11 mouse cellular contexts compared by ENCODE assay signal in genomic region chr1:178449933-178450332, GRCm38 (mm10). TPM values are rescaled to one million over a fixed set of nuclear protein-coding genes. Genes with fewer than 3 reads are reported as not detected.
A peak's percentile ranks its signal among the peaks of the same experiment; 100 is the strongest.
DNase-seq lines count a peak whose midpoint lies in the region; ATAC-seq and TF ChIP-seq lines count a peak whose summit lies in the region.
"Had no signal": no experiment of that assay in that cellular context is flagged by ENCODE, and none has a peak within 500 bp of the region (broad histone marks: within the 10 kb centered on the region; RNA-seq: fewer than 3 reads in every experiment).

No protein-coding gene starts in this region.

- H3K27me3 ChIP-seq in heart, adult 2 months (ENCODE audit: control insufficient read depth, insufficient read depth, low read length) = no peaks in the 10 kb centered on the region
- H3K27me3 ChIP-seq in heart, embryonic 12.5 days (replicated peaks) = no peaks in the 10 kb centered on the region
- H3K27me3 ChIP-seq in megakaryocyte, embryonic 14.5 days (replicated peaks) = no peaks in the 10 kb centered on the region
- no peaks in the 10 kb centered on the region for H3K27me3 ChIP-seq in midbrain, embryonic 16.5 days (ENCODE audit: control insufficient read depth, insufficient read depth, low read depth, low read length)
- H3K27me3 ChIP-seq in midbrain, embryonic 10.5 days (ENCODE audit: low read depth, poor library complexity, severe bottlenecking) = no peaks in the 10 kb centered on the region
- H3K27me3 ChIP-seq: embryonic facial prominence, embryonic 13.5 days; embryonic facial prominence, embryonic 15.5 days; forebrain, embryonic 12.5 days had no signal

- no peak for DNase-seq in heart, adult 2 months
- no peak for DNase-seq in midbrain, embryonic 10.5 days (ENCODE audit: low spot score)

- no peak for TF ChIP-seq EP300 in heart, adult 2 months (IDR thresholded peaks at IDR 0.05; ENCODE audit: insufficient read depth, low read depth, low read length)

- no peak overlapping the region for H3K9ac ChIP-seq in heart, adult 2 months (ENCODE audit: low read depth, low read length)
- no peak overlapping the region for H3K9ac ChIP-seq in heart, embryonic 12.5 days
- no peak overlapping the region for H3K9ac ChIP-seq in midbrain, embryonic 16.5 days (ENCODE audit: low read depth, low read length)
- H3K9ac ChIP-seq: embryonic facial prominence, embryonic 13.5 days; embryonic facial prominence, embryonic 15.5 days; forebrain, embryonic 12.5 days had no signal

- H3K4me3 ChIP-seq in heart, adult 2 months = peak overlapping the region; percentile 1; the same call in 1 of the 2 replicates
- no peak overlapping the region for H3K4me3 ChIP-seq in heart, embryonic 12.5 days
- H3K4me3 ChIP-seq in megakaryocyte, embryonic 14.5 days (replicated peaks) = peak overlapping the region; percentile 33
- H3K4me3 ChIP-seq in midbrain, embryonic 16.5 days (ENCODE audit: low read depth, low read length) = no peak overlapping the region
- H3K4me3 ChIP-seq in midbrain, embryonic 10.5 days = no peak overlapping the region
- H3K4me3 ChIP-seq: embryonic facial prominence, embryonic 13.5 days; embryonic facial prominence, embryonic 15.5 days; erythroblast, embryonic 14.5 days; forebrain, embryonic 10.5 days; forebrain, embryonic 12.5 days had no signal

- WGBS in heart, adult 2 months = 61% methylated on average over 2 of the region's 2 CpGs
- WGBS in heart, embryonic 12.5 days = 75% methylated on average over 2 of the region's 2 CpGs
- WGBS in midbrain, embryonic 16.5 days = 90% methylated on average over 2 of the region's 2 CpGs
- WGBS in midbrain, embryonic 10.5 days = 81% methylated on average over 2 of the region's 2 CpGs

- no peak for TF ChIP-seq CTCF in heart, adult 2 months (IDR thresholded peaks at IDR 0.05)

- peaks cover 1% of the 10 kb centered on the region for H3K4me1 ChIP-seq in heart, adult 2 months (ENCODE audit: control insufficient read depth, insufficient read depth, low read length)
- H3K4me1 ChIP-seq in heart, embryonic 12.5 days (replicated peaks) = peaks cover 9% of the 10 kb centered on the region
- peaks cover 70% of the 10 kb centered on the region for H3K4me1 ChIP-seq in megakaryocyte, embryonic 14.5 days
- no peaks in the 10 kb centered on the region for H3K4me1 ChIP-seq in midbrain, embryonic 16.5 days (ENCODE audit: control insufficient read depth, insufficient read depth, low read length)
- H3K4me1 ChIP-seq in midbrain, embryonic 10.5 days = peaks cover 5% of the 10 kb centered on the region; the same call in 1 of the 2 replicates
- H3K4me1 ChIP-seq: embryonic facial prominence, embryonic 13.5 days; embryonic facial prominence, embryonic 15.5 days; forebrain, embryonic 10.5 days; forebrain, embryonic 12.5 days had no signal

- H3K27ac ChIP-seq in heart, adult 2 months = peak overlapping the region; percentile 56; the same call in 1 of the 2 replicates
- no peak overlapping the region for H3K27ac ChIP-seq in heart, embryonic 12.5 days (ENCODE audit: poor library complexity, severe bottlenecking)
- no peak overlapping the region for H3K27ac ChIP-seq in midbrain, embryonic 16.5 days (ENCODE audit: low read length)
- no peak overlapping the region for H3K27ac ChIP-seq in midbrain, embryonic 10.5 days (replicated peaks)
- H3K27ac ChIP-seq: embryonic facial prominence, embryonic 13.5 days; embryonic facial prominence, embryonic 15.5 days; forebrain, embryonic 10.5 days; forebrain, embryonic 12.5 days had no signal

- H3K4me2 ChIP-seq in heart, embryonic 12.5 days = no peak overlapping the region
- no peak overlapping the region for H3K4me2 ChIP-seq in midbrain, embryonic 16.5 days (ENCODE audit: low read length)
- H3K4me2 ChIP-seq: embryonic facial prominence, embryonic 13.5 days; embryonic facial prominence, embryonic 15.5 days; forebrain, embryonic 12.5 days had no signal

- no peak for TF ChIP-seq POLR2A in heart, adult 2 months (IDR thresholded peaks at IDR 0.05; ENCODE audit: insufficient read depth, low read depth, low read length)

- intact Hi-C loops in heart, adult 2 months (cut with DNase I) = loop anchor here (1.0 to 5.0 kb wide), 4 partner anchors 44 to 303 kb away; partner anchors contain the start of gene Efcab2

- no peaks in the 10 kb centered on the region for H3K9me3 ChIP-seq in heart, embryonic 12.5 days (replicated peaks)
- H3K9me3 ChIP-seq in megakaryocyte, embryonic 14.5 days = no peaks in the 10 kb centered on the region
- no peaks in the 10 kb centered on the region for H3K9me3 ChIP-seq in midbrain, embryonic 16.5 days (replicated peaks; ENCODE audit: control insufficient read depth, low read length, poor library complexity, severe bottlenecking)
- no peaks in the 10 kb centered on the region for H3K9me3 ChIP-seq in midbrain, embryonic 10.5 days (replicated peaks)
- H3K9me3 ChIP-seq: embryonic facial prominence, embryonic 13.5 days; embryonic facial prominence, embryonic 15.5 days; forebrain, embryonic 10.5 days; forebrain, embryonic 12.5 days had no signal

- H3K79me2 ChIP-seq in heart, adult 2 months (replicated peaks; ENCODE audit: control insufficient read depth, insufficient read depth, low read length) = 0 out of 2 replicates have a peak, but pooled peaks cover 1% of the 10 kb centered on the region

- no peaks in the 10 kb centered on the region for H3K36me3 ChIP-seq in heart, adult 2 months (ENCODE audit: control insufficient read depth, insufficient read depth, low read length)
- H3K36me3 ChIP-seq in heart, embryonic 12.5 days = no peaks in the 10 kb centered on the region
- H3K36me3 ChIP-seq in megakaryocyte, embryonic 14.5 days (replicated peaks; ENCODE audit: low read length) = peaks cover 3% of the 10 kb centered on the region
- no peaks in the 10 kb centered on the region for H3K36me3 ChIP-seq in midbrain, embryonic 16.5 days (ENCODE audit: control insufficient read depth, insufficient read depth, low read length)
- H3K36me3 ChIP-seq in midbrain, embryonic 10.5 days = no peaks in the 10 kb centered on the region
- H3K36me3 ChIP-seq: embryonic facial prominence, embryonic 13.5 days; embryonic facial prominence, embryonic 15.5 days; forebrain, embryonic 10.5 days; forebrain, embryonic 12.5 days had no signal

- ATAC-seq in heart, embryonic 12.5 days (ENCODE audit: insufficient number of reproducible peaks, low FRiP score) = no peak
- no peak for ATAC-seq in megakaryocyte, adult 5-6 weeks (ENCODE audit: poor library complexity, severe bottlenecking)
- ATAC-seq in midbrain, embryonic 16.5 days = 0 out of 2 replicates have a peak, but pooled peaks have one; percentile 45

RNA-seq across cellular contexts. Expression of gene Efcab2, which starts 44.0 kb away (rescaled TPM):
- total RNA-seq in heart, adult 2 months (2021) = 100 to 1,000 TPM in 1 of 2 experiments, 10 to 100 TPM in 1; 94.1 to 112 TPM
- 11.4 and 32.0 TPM in 2 replicates for polyA plus RNA-seq in heart, adult 2 months (2012; rRNA removed)
- 12.4 and 13.5 TPM in 2 replicates for polyA plus RNA-seq in heart, embryonic 12.5 days (2016; fragmentation: Nextera tagmentation; extraction: Ambion mirVana)
- 0.38 TPM in 1 of 2 replicates, not detected in the other for polyA plus RNA-seq in megakaryocyte, embryonic 14.5 days (2012; ENCODE audit: insufficient read depth, low replicate concordance)
- 0.80 and 1.2 TPM in 2 replicates for total RNA-seq in megakaryocyte, adult 5-6 weeks (2015)
- 2.0 and 2.8 TPM in 2 replicates for total RNA-seq in megakaryocyte, adult 5-6 weeks (2017)
- polyA plus RNA-seq in midbrain, embryonic 16.5 days (2015; fragmentation: Nextera tagmentation; extraction: Ambion mirVana) = 11.8 TPM in 2 replicates
- 7.9 and 8.0 TPM in 2 replicates for polyA plus RNA-seq in midbrain, embryonic 10.5 days (2016; fragmentation: Nextera tagmentation; extraction: Ambion mirVana)

Comparison
In these comparisons a context has a peak if more than half of its experiments do, and no peak if none do; other contexts are left out.
1. H3K4me3 ChIP-seq: peak in heart, adult 2 months (single experiment) and megakaryocyte, embryonic 14.5 days (single experiment); none in heart, embryonic 12.5 days (single experiment), midbrain, embryonic 16.5 days (single experiment) and midbrain, embryonic 10.5 days (single experiment).